Mouse (Mus musculus) kidney, adult 18-20 months (tissue): ENCODE data around the gene Myt1l.

Experiments used
- DNase-seq: peaks from one replicate; pipeline ENCODE4 v3.0.0; 2021

Gene Myt1l

GRCm38 (mm10) chr12:29570351-29570750 is 42.2 kb downstream of the Myt1l start:
- no peak for DNase-seq

GRCm38 (mm10) chr12:29571613-29572012 is 43.4 kb downstream of the Myt1l start:
- no peak for DNase-seq

GRCm38 (mm10) chr12:29593787-29594186 is 65.6 kb downstream of the Myt1l start:
- no peak for DNase-seq

GRCm38 (mm10) chr12:29599916-29600315 is 71.7 kb downstream of the Myt1l start:
- no peak for DNase-seq

GRCm38 (mm10) chr12:29601223-29601622 is 73.0 kb downstream of the Myt1l start:
- DNase-seq, result no peak

GRCm38 (mm10) chr12:29604659-29605058 is 76.5 kb downstream of the Myt1l start:
- DNase-seq, result no peak

GRCm38 (mm10) chr12:29605124-29605523 is 76.9 kb downstream of the Myt1l start:
- no peak for DNase-seq

GRCm38 (mm10) chr12:29606221-29606620 is 78.0 kb downstream of the Myt1l start:
- no peak for DNase-seq

- no peak for DNase-seq
Measured at GRCm38 (mm10) chr12:29617746-29618145, 89.6 kb downstream of the Myt1l start.

- DNase-seq, result no peak
Measured at GRCm38 (mm10) chr12:29621530-29621929, 93.3 kb downstream of the Myt1l start.

- no peak for DNase-seq
Measured at GRCm38 (mm10) chr12:29627956-29628750, 100.0 kb downstream of the Myt1l start.

- DNase-seq, result no peak
Measured at GRCm38 (mm10) chr12:29629875-29630538, 101.8 kb downstream of the Myt1l start.

GRCm38 (mm10) chr12:29634509-29634908 is 106.3 kb downstream of the Myt1l start:
- no peak for DNase-seq

GRCm38 (mm10) chr12:29639543-29640196 is 111.5 kb downstream of the Myt1l start:
- DNase-seq, result no peak

- DNase-seq, result no peak
Measured at GRCm38 (mm10) chr12:29640201-29640600, 112.0 kb downstream of the Myt1l start.

GRCm38 (mm10) chr12:29642915-29643314 is 114.7 kb downstream of the Myt1l start:
- no peak for DNase-seq

- no peak for DNase-seq
Measured at GRCm38 (mm10) chr12:29644091-29644490, 115.9 kb downstream of the Myt1l start.

GRCm38 (mm10) chr12:29644721-29645120 is 116.5 kb downstream of the Myt1l start:
- DNase-seq, result no peak

- DNase-seq, result no peak
Measured at GRCm38 (mm10) chr12:29649510-29650152, 121.4 kb downstream of the Myt1l start.

- DNase-seq, result no peak
Measured at GRCm38 (mm10) chr12:29652516-29652915, 124.3 kb downstream of the Myt1l start.

- no peak for DNase-seq
Measured at GRCm38 (mm10) chr12:29655197-29655632, 127.0 kb downstream of the Myt1l start.

- DNase-seq, result no peak
Measured at GRCm38 (mm10) chr12:29655673-29656072, 127.5 kb downstream of the Myt1l start.

GRCm38 (mm10) chr12:29657061-29657460 is 128.9 kb downstream of the Myt1l start:
- DNase-seq, result no peak
